Mouse (Mus musculus) testis, postnatal 10 days (tissue): Measurements from ENCODE around the gene Cldn24.

Source experiments
- DNase-seq: peaks from one replicate; pipeline ENCODE4 v3.0.0; 2021; ENCODE audit warnings: low spot score

Cldn24 gene

GRCm38 (mm10) chr8:47832616-47833015 is 10.7 kb downstream of the Cldn24 start:
- no peak for DNase-seq

- DNase-seq = peak; percentile 28
These were observed 12.0 kb downstream of the Cldn24 start for GRCm38 (mm10) chr8:47833944-47834343.

- DNase-seq = no peak
These were observed 21.1 kb downstream of the Cldn24 start for GRCm38 (mm10) chr8:47843063-47843462.

GRCm38 (mm10) chr8:47843651-47844050 is 21.7 kb downstream of the Cldn24 start:
- DNase-seq = peak; percentile 22

- no peak for DNase-seq
These were observed 24.0 kb downstream of the Cldn24 start for GRCm38 (mm10) chr8:47845956-47846355.

GRCm38 (mm10) chr8:47847161-47847560 is 25.2 kb downstream of the Cldn24 start:
- no peak for DNase-seq

GRCm38 (mm10) chr8:47847931-47848330 is 26.0 kb downstream of the Cldn24 start:
- DNase-seq = no peak

- peak; percentile 64 for DNase-seq
These were observed 27.9 kb downstream of the Cldn24 start for GRCm38 (mm10) chr8:47849842-47850241.

GRCm38 (mm10) chr8:47851824-47852502 is 30.0 kb downstream of the Cldn24 start:
- DNase-seq = peak; percentile 60

- no peak for DNase-seq
These were observed 30.8 kb downstream of the Cldn24 start for GRCm38 (mm10) chr8:47852737-47853136.

- DNase-seq = no peak
These were observed 31.4 kb downstream of the Cldn24 start for GRCm38 (mm10) chr8:47853356-47853755.

GRCm38 (mm10) chr8:47859259-47859658 is 37.3 kb downstream of the Cldn24 start:
- DNase-seq = no peak

GRCm38 (mm10) chr8:47866568-47866967 is 44.6 kb downstream of the Cldn24 start:
- no peak for DNase-seq

GRCm38 (mm10) chr8:47867067-47867466 is 45.1 kb downstream of the Cldn24 start:
- peak; percentile 93 for DNase-seq
